Mouse (Mus musculus) inflammation-experienced regulatory T-cells, adult 6 months (primary cell): Measurements from ENCODE around the gene Dennd4b. TPM values are rescaled to one million over a fixed set of nuclear protein-coding genes. Genes with fewer than 3 reads are reported as not detected.
"Not testable (repeated sequence)": the region's sequence is repeated elsewhere in the genome, so short reads cannot be mapped to it uniquely, and the experiment has no call there.

Experiments
- ATAC-seq: one replicate; pipeline ENCODE4 v1.8.0; 2017
- polyA plus RNA-seq, 3 experiments: library from polyadenylated mRNA; unstranded; fragments of 100-300 nt; shearing (Covaris generic); gene quantifications; one replicate each; pipeline ENCODE4 v1.2.1; 2017

Gene Dennd4b
- polyA plus RNA-seq, 3 experiments from 2014 or later, result 19.6 to 25.8 (median 24.2) TPM

DNA sequence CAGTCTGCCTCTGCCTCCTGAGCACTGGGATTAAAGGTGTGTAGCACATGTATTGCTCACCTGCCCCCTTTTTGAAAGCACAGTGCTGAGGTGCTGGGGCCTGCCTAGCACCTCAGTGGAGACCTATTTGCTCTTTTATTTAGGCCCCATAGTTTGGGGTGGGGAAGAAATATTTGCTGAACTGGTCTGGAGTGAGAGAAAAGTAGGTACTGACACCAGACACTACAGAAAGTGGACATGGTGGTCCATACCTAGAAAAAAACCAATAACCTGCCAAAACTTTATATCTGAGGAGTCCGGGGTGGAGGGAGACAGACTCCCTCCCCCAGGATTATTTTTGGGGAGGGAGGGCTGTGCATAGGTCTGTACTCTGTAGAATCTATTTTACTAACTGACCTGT, 11.8 kb upstream of the Dennd4b start:
- ATAC-seq, result not testable (repeated sequence)

DNA sequence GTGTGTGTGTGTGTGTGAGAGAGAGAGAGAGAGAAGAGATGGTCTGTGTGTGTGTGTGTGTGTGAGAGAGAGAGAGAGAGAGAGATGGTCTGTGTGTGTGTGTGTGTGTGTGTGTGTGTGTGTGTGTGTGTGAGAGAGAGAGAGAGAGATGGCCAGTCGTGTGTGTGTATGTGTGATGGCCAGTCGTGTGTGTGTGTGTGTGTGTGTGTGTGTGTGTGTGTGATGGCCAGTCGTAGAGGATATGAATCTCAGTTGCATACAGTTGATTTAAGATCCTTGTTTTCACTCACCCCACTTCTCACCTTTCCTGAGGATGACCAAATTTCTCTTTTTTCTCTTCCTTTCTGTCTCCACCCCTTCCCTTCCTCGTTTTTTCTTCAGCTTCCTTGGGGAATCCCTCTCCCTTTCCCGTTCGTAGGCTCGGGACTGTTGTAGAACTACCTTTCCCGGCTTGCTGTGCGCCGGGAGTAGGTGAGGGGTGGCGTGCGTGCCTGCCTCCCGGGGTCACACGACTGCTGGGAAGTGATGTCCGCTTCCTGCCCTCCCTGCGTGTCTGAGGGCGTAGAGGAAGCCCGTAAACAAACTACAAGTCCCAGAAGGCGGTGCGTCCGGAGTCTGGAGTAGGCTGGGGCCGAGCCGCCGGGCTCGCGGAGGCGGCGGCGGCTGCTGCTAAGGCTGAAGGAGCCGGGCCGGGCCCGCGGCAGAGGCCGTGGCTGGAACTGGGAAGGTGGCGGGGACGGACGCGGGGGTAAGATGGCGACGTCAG, 11.1 kb upstream of the Dennd4b start, which contains the start of gene Crtc2:
Gene Crtc2 (plus strand): TSS at position 511 of the 766 bp plus-strand sequence.
- ATAC-seq, result peak; percentile 99

DNA sequence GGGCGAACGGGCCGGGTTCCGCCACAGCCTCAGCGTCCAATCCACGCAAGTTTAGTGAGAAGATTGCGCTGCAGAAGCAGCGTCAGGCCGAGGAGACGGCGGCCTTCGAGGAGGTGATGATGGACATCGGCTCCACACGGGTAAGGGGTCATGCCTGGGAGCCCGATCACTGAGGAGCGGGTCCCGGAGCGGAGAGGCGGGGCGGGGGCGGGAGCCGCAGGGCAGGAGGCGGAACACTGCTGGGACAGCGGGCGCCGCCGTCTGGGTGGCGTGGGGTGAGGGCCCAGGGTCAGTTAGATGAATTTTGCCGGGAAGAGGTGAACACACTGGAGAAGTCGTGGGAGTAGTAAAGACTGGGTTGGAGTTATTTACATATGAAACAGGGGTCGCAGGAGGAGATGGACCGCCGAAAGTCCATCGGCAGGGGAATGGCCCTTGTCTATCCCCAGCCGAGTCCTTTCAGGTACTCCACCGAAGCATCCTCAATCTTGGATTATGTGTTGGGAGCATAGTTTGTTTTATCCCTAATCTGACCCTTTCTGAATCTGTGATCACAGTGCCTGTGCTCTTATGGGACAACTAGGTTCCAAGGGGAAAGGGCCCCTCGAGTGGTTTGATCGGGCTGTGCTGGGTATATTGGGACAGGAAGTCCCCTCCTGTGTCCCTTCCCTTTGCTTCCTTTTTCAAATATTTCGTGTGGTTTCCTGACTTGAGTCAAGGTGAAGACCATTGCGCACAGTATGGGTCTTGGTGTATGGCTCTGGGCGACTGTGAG, 10.4 kb upstream of the Dennd4b start:
- ATAC-seq, result peak; percentile 21

DNA sequence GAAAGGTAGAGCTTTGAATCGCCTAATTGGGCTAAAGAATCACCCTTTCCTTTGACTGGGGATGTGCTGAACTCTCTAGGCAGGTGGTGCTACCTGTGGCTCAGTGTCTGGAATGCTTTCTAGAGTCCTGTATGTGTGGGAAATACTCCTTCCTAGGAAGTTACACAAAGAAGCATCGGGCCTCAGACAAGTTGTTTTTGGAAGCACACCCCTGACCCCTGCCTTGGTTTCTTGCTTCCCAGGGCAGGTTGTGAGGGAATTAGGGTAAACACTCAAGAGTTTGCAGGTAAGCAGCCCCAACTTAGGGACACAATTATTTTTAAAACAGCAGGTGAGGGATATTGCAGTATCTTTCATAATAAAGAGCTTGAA, 9.8 kb upstream of the Dennd4b start:
- ATAC-seq, result no peak

DNA sequence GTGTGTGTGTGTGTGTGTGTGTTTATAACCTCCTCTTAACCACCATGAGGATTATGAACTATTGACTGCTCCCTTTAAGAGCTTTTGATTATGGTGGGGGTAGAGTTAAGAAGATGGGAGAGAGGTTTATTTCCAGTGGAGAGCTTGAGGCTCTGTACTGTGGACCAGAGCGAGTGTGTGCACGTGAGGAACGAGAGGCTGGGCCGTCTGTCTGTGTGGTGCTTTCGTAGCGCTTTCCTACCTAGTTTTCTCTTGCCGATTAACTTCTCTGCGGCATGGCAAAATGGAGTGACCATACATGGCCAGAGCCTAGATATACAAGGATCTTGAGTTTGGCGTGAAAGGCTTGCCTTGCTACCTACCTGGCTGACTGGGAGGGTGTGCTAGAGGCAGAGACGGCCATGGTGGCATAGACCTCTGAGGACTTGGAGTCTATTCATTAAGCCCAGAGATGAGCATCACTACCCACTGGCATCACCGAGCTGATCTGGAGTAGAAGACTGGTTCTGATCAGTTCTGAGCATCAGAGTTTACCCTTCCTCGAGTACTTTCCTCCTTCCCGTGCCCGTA, 9.1 kb upstream of the Dennd4b start:
- no peak for ATAC-seq

DNA sequence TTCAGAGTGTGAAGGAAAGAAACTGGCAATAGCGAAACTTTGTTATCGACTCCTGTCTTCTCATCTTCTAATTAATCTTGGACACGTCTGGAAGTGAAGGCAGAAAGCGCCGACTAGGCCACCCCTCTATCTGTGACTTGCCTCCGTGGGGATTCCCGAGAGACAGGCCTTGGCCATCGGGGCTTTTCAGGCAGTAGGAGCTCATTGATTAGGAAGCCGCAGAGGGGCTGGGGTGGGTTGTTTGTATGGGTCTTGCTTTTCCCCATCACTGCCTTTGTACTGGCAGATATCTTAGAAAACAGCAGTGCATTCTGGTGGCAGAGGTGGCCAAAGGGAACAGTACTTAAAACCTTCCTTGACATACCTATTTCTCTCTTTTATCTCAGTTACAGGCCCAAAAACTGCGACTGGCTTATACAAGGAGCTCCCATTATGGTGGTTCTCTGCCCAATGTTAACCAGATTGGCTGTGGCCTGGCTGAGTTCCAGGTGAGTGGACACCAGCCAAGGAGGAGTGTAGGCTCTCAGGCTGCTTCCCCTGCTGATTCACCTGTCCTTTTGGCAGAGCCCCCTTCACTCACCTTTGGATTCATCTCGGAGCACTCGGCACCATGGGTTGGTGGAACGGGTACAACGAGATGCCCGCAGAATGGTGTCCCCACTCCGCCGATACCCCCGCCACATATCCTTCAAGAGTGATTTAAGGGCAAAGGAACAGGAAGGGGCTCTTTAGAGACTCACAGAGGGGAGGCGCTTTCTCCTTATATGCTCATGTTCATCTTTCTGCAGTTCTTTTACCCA, 8.1 kb upstream of the Dennd4b start:
- no peak for ATAC-seq

DNA sequence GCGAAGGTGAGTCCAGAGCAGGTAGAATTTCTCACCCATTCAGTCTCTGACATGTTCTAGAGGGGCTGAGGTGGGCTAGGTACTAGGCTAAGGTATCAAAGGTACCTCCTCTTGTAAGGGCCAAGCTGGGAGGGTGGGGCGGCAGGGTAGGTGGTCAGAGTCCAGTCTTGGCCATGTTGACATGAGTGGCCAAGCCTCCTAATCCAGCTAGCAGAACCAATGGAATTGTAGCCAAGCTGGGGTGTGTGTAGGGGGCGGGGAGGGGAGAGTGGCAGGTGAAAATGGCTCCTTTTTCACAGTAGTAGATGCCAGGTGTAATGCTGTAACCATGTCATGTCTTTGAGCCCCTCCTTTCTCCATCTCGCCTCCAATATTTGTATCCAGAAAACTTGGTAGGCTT, 6.5 kb upstream of the Dennd4b start:
- no peak for ATAC-seq

DNA sequence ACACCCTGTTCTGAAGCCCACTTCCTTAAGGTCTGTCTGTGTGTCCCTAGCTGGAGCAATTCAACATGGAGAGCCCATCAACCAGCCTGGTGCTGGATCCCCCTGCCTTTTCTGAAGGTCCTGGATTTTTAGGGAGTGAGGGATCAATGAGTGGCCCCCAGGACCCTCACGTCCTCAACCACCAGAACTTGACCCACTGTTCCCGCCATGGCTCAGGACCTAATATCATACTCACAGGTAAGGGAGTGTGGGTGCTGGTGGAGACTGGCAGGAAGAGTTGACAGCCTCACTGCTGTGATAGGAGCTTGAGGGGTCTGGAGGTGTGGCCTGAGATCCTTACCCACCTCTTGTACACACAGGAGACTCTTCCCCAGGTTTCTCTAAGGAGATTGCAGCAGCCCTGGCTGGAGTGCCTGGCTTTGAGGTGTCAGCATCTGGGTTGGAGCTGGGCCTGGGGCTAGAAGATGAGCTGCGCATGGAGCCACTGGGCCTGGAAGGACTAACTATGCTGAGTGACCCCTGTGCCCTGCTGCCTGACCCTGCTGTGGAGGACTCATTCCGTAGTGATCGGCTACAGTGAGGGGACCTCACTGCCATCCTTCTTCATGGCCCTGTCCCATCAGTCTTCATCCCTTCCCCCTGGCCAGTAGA, 1.7 kb upstream of the Dennd4b start:
- ATAC-seq, result no peak

DNA sequence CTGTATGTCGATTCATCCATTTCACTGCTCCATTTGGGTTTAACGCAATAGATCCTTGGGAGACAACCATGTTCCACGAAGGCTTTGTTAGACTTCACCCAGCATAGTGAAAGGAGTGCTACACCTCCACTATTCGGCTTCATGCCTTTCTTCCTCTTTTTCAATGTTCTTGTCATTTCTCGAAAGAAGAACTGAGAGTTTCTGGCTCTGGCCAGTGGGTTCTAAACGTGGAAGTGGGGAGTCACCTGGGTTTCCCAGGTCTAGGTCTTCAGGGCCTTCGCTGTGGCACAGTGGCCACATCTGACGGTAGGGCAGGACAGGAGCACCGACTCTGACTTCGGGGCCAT, 325 bp upstream of the Dennd4b start:
- ATAC-seq, result no peak

DNA sequence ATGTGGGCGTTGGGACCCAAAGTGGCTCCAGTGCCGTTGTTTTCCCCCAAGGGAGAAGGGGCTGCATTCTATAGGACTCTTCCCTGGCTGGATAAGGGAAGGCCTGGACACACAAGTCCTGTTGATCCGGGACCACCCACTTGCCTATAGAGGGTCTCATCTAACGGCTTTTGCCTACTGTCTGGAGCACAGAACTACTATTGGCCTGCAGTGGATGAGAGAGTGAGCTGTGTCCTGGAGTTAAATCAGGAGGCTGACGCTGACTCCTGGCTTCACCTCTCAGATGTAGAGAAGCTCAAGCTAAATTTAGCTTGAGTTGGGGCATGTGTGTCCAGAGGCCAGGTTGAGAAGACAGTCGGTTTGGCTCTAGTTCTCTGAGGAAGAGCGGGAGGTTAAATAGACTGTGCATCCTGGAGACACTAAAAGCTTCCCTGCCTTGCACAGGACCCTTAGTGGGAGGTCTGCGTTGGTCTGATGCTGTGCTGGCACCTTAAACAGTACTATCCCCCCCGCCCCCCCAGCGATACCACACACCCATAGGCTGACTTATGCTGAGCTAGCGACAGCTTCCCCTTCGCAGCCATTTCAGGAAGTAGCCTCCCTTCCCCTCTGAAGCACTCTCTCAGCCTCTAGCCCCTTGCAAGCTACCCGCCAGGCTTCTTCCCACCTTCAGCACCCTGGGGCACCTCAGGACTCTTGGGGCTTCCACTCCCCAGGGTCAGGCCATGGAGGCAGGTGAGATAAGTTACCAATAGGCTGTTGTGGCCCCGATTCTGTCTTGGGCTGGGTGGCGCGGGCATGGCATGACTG, 1.2 kb downstream of the Dennd4b start:
- peak; percentile 43 for ATAC-seq

DNA sequence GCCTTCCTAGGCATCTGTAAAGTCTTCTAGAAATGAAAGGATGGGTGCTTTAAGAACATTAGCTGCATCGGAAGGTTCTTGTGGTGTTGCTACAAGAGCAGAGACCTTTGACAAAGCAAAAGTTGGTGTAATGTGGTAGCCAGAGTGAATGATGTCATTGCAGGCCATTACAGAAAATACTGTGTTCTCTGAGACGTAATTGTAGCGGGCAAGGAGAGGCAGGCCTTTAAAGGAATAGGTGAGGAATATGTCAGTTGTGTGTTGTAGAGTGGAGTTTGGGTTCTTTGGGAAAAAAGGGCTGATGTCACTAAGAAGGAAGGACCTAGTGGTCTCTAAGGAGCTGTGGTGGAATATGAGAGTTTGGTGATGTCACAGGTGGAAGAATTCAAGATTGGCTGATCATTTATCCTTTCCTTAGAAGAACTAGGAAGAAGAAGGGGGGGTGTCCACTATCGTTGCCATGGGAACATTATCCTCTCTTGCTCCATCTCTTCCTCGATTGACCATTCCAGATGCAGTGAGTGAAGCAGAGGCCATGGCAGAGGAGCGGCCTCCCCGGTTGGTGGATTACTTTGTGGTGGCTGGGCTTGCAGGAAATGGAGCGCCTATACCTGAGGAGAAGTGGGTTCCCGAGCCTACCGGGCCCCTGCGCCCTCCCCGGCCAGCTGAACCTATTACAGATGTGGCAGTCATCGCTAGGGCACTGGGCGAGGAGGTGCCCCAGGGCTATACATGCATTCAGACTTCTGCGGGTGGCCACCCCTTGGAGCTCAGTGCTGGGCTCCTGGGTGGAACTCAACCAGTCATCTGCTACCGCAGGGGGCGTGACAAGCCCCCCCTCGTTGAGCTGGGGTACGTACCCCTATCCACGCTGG, 2.2 kb downstream of the Dennd4b start:
- no peak for ATAC-seq

DNA sequence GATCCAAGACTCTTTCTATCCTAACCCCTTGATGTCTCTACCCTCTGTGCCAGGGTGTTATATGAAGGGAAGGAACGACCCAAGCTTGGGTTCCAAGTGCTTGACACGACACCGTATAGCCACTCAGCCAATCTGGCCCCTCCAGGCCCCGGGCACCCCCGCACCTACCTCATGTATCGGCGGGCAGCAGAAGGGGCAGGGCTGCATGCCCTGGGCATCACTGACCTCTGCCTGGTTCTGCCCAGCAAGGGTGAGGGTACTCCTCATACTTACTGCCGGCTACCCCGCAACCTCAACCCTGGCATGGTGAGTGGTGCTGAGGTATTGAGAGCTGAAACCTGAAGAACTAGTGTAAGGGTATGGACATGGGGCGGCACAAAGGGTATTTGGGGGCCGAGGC, 3.2 kb downstream of the Dennd4b start:
- ATAC-seq, result no peak

DNA sequence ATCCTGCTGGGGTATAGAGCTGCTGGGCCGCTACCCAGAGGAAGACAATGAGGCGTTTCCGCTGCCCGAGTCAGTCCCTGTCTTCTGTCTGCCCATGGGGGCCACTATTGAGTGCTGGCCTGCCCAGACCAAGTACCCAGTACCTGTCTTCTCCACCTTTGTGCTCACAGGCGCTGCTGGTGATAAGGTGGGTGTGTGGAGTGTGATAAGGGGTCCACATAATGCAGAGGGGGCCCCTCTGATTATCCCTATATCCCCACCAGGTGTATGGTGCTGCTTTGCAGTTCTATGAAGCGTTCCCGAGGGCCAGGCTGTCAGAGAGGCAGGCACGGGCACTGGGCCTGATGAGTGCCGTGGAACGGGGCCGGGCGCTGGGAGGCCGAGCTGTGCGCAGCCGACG, 4.0 kb downstream of the Dennd4b start:
- no peak for ATAC-seq

DNA sequence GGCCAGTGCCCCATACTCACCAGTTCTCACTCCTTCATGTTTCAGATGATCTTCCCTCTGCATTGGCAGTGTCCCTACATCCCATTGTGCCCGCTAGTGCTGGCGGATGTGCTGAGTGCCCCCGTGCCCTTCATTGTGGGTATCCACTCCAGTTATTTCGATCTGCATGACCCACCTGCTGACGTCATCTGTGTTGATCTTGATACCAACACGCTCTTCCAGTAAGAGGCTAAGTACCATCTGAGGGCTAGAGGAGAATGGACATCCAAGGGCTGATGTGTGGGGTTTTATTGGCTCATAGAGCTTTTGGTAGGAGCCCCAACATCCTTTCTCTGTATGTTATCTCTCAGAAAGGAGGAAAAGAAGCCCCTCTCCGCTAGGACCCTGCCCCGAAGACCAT, 5.8 kb downstream of the Dennd4b start:
- no peak for ATAC-seq

DNA sequence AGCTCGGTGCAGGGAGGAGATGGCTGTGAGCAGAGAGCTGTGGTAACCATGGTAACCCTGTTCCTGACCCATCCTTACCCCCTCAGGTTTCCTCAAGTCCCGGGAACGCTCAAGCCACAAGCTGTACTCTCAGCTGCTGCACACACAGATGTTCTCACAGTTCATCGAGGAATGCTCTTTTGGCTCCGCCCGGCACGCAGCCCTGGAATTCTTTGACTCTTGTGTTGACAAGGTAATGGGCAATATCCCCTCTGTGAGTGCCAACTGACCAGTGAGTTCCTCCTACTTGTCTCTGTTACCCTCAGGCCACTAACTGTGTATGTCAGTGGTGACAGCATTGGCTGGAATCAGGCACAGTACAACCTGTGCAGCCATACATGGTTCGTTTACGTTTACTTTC, 7.2 kb downstream of the Dennd4b start:
- ATAC-seq, result no peak

DNA sequence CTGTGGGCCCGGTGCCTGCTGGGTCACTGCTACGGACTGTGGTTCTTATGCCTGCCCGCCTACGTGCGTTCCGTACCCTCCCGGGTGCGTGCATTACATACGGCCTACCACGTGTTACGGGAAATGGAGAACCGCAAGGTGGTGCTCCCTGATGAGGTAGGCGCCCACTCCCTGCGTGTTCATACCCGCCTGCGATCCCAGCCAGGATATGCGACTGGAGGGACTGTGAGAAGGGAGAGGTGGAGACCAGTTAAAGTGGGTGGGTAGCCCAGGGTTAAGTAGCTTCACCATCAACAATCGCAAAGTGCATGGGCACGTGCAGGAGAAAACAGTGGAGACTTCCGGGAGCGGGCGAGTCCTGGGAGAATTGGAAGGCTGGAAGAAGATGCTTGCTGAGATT, 8.9 kb downstream of the Dennd4b start:
- no peak for ATAC-seq

DNA sequence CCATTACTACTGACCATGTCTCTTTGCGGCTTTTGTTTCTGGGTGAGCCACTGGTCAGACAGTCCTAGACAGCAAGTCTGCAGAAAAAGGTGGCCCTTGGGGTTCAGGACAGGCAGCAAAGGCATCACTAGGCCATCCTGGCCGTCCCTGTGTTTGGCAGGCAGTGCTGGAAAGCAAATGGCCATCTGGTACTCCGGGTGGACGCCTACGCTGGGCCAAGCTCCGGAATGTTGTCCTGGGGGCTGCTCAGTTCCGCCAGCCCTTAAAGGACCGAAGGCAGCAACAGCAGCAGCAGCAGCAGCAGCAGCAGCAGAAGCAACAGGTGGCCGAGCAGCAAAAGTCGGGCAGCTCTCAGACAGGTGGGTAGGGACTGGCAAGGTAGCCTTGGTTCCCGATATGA, 10.3 kb downstream of the Dennd4b start:
- no peak for ATAC-seq

DNA sequence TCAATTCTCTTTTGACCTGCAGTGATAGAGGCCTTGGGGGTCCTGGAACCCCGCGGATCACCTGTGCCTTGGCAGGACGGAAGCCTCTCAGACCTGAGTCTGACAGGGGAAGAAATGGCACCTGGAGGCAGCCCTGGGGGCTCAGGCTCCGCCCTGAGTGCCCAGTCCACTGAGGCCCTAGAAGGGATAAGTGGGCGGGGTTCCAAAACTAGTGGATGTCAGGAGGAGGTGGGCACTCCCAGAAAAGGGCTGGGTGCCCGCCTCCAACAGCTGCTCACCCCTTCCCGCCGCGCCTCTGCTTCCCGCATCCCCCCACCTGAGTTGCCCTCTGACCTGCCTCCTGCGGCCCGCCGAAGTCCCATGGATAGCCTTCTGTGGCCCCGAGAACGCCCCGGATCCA, 11.9 kb downstream of the Dennd4b start:
- no peak for ATAC-seq

DNA sequence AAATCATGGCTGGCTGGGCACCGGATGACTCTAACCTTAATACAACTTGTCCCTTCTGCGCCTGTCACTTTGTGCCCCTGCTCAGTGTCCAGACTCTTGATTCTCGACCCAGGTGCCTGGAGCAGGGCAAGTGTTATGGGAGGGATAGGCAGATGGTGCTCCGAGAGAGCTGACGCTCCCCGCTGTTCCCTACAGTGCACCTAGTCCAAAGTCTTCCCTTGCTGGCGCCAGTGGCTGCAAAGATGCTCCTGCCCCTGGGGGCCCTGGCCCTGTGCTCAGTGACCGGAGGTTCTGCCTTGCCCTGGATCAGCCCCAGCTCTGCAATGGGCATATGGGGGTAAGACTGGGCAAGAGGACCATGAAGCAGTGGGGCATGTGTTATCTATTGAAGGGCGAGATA, 12.8 kb downstream of the Dennd4b start:
- no peak for ATAC-seq

DNA sequence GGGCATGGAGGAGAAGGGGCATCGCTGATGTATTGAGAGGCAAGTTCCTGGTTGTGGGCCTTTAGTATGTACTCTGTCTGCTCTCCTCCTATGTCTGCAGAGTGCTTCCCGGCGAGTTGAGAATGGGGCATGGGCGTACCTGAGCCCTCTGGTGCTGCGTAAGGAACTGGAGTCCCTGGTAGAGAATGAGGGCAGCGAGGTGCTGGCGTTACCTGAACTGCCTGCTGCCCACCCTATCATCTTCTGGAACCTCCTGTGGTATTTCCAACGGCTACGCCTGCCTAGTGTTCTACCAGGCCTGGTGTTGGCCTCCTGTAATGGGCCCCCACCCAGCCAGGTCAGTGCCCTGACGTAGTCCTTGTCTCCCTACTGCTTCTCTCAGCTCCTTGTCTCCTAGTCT, 13.2 kb downstream of the Dennd4b start:
- no peak for ATAC-seq

DNA sequence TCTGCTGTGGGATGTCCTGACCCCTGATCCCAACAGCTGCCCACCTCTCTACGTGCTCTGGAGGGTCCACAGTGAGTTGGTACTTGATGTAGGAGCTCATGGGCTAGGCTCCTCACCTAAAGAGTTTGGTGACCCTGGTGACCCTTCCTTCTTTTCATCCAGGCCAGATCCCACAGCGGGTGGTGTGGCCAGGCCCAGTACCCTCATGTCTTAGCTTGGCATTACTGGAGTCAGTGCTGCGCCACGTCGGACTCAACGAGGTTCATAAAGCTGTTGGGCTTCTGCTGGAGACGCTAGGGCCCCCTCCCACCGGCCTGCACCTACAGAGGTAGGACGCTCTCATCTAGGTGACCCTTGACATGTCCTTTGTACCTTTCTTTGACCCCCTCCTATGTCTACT, 14.2 kb downstream of the Dennd4b start:
- ATAC-seq, result no peak
